Mouse (Mus musculus) lung, adult 2 months (tissue): ENCODE data around the gene Afap1.

Source experiments
- CTCF ChIP-seq: fragments of 200-500 bp; IDR thresholded peaks from 2 replicates; pipeline ENCODE4 v1.5.1; 2011; ENCODE audit warnings: mild to moderate bottlenecking, low read length, control low read depth; ENCODE audit not compliant: insufficient read depth
- POLR2A ChIP-seq: fragments of 200-500 bp; IDR thresholded peaks from 2 replicates; pipeline ENCODE4 v1.6.1; 2011; ENCODE audit warnings: low read depth, mild to moderate bottlenecking, control low read depth, low read length, borderline replicate concordance; ENCODE audit errors: extremely low read depth

DNA sequence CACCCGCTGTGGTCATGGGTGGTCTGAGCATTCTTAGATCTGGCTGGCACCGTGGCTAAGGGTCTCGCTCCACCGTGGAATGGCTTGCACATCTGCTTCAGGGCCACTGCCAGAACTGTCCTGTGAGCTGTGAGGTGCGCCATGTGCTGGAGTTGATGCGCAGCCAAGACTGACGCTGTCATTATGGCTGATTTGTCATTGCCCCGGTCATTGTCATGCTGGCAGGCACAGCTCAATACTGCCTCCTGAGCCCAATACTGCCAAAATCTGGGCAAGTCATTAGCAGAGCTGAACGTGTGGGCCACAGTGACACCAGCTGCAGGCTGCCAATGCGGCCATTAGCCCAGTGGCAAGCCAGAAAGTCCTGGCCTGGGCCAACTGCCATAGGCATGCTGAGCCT lies 114.5 kb downstream of the Afap1 start:
- no peak for TF ChIP-seq POLR2A
- no peak for TF ChIP-seq CTCF
